Mouse (Mus musculus) monocyte, adult 5-6 weeks (primary cell): ENCODE results near the gene Tgm4. TPM values are rescaled to one million over a fixed set of nuclear protein-coding genes. Genes with fewer than 3 reads are reported as not detected.

Source experiments
- ATAC-seq: fragments of 153-309, 156-312 bp; replicated peaks from 2 replicates; pipeline ENCODE4 v1.8.0; 2017; ENCODE audit warnings: mild to moderate bottlenecking; ENCODE audit not compliant: low TSS enrichment, insufficient number of reproducible peaks, severe bottlenecking, poor library complexity, low FRiP score
- total RNA-seq: library from RNA; stranded (forward); fragments of 200-1000, 200-491, 200-594 nt; gene quantifications from 3 replicates; pipeline ENCODE4 v1.2.3, GENCODE M21; 2017

Tgm4 gene
- total RNA-seq, 1 experiment from 2014 or later, result 1.4 TPM

DNA sequence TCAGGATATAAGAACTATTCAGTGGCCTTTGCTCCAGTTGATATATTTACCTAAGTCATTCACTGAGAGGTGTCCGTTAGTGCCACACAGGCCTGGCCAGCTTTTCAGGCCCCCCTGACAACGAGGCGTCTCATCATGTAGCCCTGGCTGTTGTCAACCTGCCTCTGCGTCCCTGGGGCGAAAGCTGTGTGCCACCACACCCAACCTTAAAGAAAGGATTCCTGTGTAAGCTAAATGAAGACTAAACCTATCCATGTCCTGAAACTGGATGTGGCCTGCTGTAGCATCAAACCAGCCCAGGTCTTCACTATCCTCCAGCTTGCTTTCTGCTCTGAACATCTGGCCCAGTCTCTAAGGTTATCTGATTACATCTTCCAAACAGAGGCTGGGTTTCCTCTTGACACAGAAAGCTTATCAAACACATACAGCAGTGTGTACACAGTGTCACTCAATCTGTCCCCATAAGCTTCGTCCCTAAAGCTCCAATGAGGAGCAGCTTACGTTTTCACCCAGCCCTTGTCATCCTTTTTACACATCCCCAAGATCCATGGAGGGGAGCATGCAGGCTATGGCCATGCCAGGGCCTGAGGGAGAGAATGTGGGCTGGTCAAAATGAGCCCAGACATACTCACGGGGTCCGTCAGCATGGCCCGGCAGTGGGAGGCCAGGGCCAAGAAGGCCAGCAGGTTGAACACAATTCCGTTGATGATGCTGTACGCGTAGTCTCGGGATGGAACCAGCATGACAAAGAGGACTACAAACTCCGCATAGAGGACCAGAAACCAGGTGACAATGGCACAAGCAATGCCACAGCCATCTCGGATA, 65.3 kb downstream of the Tgm4 start:
- no peak for ATAC-seq

DNA sequence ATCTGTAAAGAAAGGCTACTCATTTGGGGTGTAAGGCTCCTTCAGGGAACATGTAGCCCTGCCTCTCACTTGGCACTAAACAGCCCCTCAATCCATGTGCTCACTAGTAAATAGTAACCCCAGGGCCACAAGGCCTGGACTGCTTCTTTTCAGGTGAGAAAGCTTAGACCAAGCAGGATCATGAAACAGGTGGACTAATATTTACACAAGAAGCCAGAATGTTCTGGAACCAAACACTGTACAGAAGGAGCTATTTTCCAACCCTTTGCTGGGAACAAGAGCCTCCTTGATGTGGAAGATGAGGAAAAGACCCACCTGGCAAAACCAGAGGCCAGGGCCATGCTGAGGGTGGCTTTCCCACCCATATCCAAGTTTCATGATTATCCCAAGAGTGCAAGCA, 68.9 kb downstream of the Tgm4 start:
- no peak for ATAC-seq

DNA sequence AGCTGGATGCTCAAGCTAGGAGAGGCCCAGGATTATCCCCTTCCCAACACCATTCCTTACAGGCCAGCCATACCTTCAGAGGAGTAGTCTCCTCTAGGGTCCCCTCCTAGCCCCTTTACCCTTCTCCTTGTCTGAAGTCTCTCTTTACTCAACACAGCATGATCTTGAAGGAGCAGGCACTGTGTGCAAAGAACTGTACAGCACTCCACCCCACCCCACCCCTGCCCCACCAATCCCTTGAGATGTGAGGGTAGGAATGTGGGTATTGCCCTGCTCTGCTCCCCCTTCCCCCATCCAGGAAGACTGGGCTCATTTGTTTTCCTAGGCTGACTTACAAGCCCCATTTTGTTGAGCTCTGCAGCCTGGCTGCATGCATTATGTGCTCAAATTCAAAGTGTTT, 69.8 kb downstream of the Tgm4 start:
- ATAC-seq, result no peak

DNA sequence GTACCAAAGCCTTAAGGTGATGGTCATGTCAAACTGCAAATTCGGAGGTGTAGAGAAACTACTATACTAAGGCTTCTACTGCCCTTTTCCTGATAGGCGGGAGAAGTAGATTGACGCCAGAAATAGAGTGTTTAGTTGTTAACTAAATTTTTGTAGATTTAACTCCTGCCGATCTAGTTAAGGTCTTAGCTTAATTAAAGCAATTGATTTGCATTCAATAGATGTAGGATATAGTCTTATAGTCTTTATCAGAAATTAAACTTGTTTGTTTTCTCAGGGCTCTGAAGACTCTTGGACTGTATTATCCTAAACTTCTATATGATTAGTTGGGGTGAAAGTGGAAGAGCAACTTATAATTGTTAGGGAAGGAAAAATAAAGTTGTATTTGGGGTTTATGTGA, 72.7 kb downstream of the Tgm4 start:
- peak; percentile 73; the same call in 1 of the 2 replicates for ATAC-seq

DNA sequence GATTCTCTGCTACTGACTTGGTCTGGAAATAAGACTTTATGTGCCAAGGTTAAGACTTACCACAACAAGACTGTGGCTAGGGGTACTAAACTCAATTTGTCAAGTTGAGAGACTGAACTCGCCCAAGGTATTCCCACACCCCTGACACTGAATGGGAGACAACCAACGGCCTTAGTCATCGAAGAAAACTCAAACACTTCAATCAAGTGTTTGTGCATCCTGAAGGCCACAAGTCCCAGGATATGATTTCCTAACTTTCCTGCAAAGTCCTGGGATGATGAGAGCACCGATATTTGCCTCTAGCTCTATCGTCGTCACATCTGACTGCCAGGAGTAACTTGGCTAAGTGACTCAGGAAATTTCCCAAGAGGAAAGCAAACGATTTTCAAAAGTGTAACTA, 74.7 kb downstream of the Tgm4 start:
- no peak for ATAC-seq

DNA sequence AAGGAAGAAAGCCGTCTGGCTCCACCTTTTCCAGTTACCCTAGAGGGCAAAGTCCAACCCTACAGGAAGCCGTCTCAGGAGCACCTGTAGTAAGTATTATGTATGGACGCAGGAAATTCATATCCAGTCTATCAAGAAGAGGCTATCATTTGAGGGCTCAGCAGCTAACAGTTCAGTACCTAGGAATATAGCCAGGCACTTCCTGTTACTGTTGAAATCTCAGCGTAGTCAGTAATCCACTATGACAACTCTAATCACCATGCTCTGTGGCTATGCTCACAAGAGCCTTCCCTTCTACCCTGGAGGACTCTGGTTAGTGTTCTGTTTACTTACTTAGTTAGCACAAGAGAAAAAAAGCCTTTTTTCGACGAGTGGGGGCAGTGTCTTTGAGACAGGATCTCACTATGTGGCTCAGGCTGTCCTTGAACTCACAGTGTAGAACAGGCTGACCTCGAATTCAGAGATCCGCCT, 77.3 kb downstream of the Tgm4 start:
- ATAC-seq, result no peak

DNA sequence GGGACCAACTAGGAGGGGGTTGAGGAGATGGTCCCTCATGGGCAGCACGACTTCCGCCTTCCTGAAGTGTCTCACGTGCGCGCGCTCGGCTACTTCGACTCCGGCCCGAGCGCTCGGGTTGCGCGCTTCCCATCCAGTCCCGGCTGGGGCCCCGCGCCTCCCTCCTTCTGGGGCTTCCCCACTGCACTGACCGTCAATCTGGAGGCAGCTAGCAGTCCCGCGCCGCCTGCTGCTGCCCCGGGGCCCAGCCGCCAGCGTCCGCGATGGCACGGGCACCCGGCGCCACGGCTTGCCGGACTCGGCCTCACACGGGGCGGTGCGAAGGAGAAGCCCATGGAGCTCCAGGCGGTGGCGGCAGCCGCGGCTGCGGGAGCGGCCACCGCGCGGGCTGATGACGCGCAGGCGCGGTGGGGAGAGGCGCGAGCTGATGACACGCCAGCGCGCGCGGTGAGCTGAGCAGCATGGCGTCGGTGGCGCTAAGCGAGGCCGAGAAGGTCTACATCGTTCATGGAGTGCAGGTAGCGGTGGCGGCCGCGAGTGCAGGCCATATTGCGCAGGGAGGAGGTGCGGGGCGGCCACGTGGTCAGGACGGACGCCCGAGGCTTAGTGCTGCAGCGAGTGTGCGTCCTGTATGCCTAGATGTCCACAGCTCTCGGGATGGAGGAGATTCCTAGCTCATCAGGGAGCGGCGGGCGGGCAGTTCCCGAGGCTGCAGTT, 78.4 kb downstream of the Tgm4 start, which contains the start of the genes Zdhhc3 and Exosc7:
Zdhhc3 (minus strand) TSS at position 401 of the 717 bp plus-strand sequence.
Exosc7 (plus strand) TSS at position 411 of the 717 bp plus-strand sequence.
- peak; percentile 84 for ATAC-seq

DNA sequence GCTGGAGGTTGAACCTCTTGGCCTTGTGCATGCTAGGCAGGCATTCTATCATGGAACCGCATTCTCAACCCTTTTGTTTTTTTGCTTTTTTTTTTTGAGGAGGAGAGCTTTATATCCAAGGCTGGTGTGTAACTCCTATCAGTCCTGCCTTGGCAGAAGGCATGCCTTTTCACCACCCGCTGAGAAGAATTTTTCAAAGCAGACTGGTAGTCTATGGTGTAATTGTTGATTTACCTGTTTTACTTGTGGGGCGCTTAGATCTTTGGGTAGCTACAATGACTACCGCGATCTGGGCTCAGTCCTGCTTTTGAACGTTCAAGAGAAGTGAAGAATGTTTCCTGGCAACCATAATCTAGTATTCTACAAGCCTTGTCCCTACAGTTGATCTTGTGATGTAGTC, 79.4 kb downstream of the Tgm4 start:
- ATAC-seq, result no peak

DNA sequence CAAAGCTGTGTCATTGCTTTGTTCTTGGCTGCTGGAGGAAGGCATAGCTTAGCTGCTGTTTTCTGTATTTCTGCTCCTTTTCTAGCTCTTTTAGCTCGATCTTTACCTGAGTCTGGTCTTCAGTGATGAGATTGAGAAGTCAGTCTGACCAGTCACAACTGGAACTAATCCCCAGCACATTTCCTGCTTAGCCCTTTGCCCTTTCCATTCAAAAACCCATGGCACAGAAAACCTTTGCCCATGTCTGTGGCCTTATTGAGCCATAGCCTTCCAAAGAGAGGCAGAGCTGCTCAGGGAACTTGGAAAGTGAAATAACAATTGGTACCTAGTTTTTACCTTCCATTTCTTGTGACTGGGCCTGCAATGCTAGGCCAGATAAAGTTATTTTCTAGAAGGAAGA, 81.0 kb downstream of the Tgm4 start:
- ATAC-seq, result no peak

Other genes with a start within 250 kb of the Tgm4 start
- 6.7 to 12.6 TPM (median 7.8 TPM) in 3 replicates for gene Tcaim, start 229.2 kb upstream of the Tgm4 start, total RNA-seq
- not detected in 3 replicates for gene Gm35549, start 190.7 kb upstream of the Tgm4 start, total RNA-seq
- gene Zfp445, start 168.7 kb upstream of the Tgm4 start, total RNA-seq, result 75.8 to 125 TPM (median 95.0 TPM) in 3 replicates
- gene Zkscan7, start 149.0 kb upstream of the Tgm4 start, total RNA-seq, result 3.0 to 13.1 TPM (median 4.2 TPM) in 3 replicates
- gene Zfp105, start 111.7 kb upstream of the Tgm4 start, total RNA-seq, result 2.0 to 2.2 TPM (median 2.0 TPM) in 3 replicates
- gene 1110059G10Rik, start 83.7 kb upstream of the Tgm4 start, total RNA-seq, result 31.8 to 48.4 TPM (median 37.1 TPM) in 3 replicates
- gene Kif15, start 83.7 kb upstream of the Tgm4 start, total RNA-seq, result 7.2 to 11.6 TPM (median 8.7 TPM) in 3 replicates
- gene Tmem42, start 13.4 kb upstream of the Tgm4 start, total RNA-seq, result 3.2 to 5.0 TPM (median 3.9 TPM) in 3 replicates
- 24.3 to 35.1 TPM (median 30.6 TPM) in 3 replicates for gene Zdhhc3, start 78.5 kb downstream of the Tgm4 start, total RNA-seq
- gene Exosc7, start 78.5 kb downstream of the Tgm4 start, total RNA-seq, result 36.2 to 49.5 TPM (median 42.3 TPM) in 3 replicates
- not detected in 3 replicates for gene Clec3b, start 116.2 kb downstream of the Tgm4 start, total RNA-seq
- gene Cdcp1, start 181.3 kb downstream of the Tgm4 start, total RNA-seq, result not detected in 3 replicates
- gene Tmem158, start 226.0 kb downstream of the Tgm4 start, total RNA-seq, result 0.57 to 1.3 TPM (median 1.2 TPM) in 3 replicates